Comparison of ENCODE assay signal across 8 mouse cellular contexts in the genomic region with DNA sequence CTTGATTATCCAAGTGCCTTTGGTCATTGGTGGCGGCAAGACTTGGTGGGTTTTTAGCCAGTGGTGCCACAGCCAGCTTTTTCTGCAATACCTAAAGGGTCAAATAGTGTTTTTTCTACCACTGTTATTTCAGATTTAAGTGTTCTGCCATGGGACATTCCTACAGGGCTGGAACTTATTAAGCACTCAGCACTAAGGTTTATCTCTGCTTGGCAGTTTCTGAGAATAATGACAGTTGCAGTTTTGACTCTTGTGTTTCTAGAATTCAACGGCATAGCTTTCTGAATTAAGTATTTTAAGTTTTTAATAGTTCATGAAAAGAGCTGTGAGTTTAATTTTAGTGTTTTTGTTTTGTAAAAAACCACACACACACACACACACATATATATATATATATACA. TPM values are rescaled to one million over a fixed set of nuclear protein-coding genes. Genes with fewer than 3 reads are reported as not detected.
A peak's percentile ranks its signal among the peaks of the same experiment; 100 is the strongest.
DNase-seq lines count a peak whose midpoint lies in the region; ATAC-seq lines count a peak whose summit lies in the region.

No protein-coding gene starts in this region.

- H3K36me3 ChIP-seq in lung, embryonic 16.5 days (ENCODE audit: control insufficient read depth, insufficient read depth, low read length): no peaks in the 10 kb centered on the region
- H3K36me3 ChIP-seq in forebrain, embryonic 11.5 days (ENCODE audit: control insufficient read depth, insufficient read depth, low read length): no peaks in the 10 kb centered on the region; the same call in 1 of the 2 replicates
- H3K36me3 ChIP-seq in limb, embryonic 12.5 days: no peaks in the 10 kb centered on the region; the same call in 1 of the 2 replicates
- no peaks in the 10 kb centered on the region for H3K36me3 ChIP-seq in neural tube, embryonic 15.5 days

- H3K27me3 ChIP-seq in lung, embryonic 16.5 days (ENCODE audit: control insufficient read depth, insufficient read depth, low read depth, low read length): no peaks in the 10 kb centered on the region
- H3K27me3 ChIP-seq in forebrain, embryonic 11.5 days (ENCODE audit: control insufficient read depth, insufficient read depth, low read length): no peaks in the 10 kb centered on the region
- H3K27me3 ChIP-seq in limb, embryonic 12.5 days: no peaks in the 10 kb centered on the region
- no peaks in the 10 kb centered on the region for H3K27me3 ChIP-seq in neural tube, embryonic 15.5 days (replicated peaks)

- H3K4me1 ChIP-seq in lung, embryonic 16.5 days (replicated peaks; ENCODE audit: control insufficient read depth, insufficient read depth, low read length): peaks cover 7% of the 10 kb centered on the region
- peaks cover 2% of the 10 kb centered on the region; the same call in 1 of the 2 replicates for H3K4me1 ChIP-seq in forebrain, embryonic 11.5 days (replicated peaks; ENCODE audit: control insufficient read depth, insufficient read depth, low read length)
- peaks cover 9% of the 10 kb centered on the region for H3K4me1 ChIP-seq in limb, embryonic 12.5 days (replicated peaks)
- peaks cover 23% of the 10 kb centered on the region for H3K4me1 ChIP-seq in neural tube, embryonic 15.5 days

- H3K9me3 ChIP-seq in lung, embryonic 16.5 days (ENCODE audit: control insufficient read depth, low read length): no peaks in the 10 kb centered on the region
- H3K9me3 ChIP-seq in forebrain, embryonic 11.5 days (ENCODE audit: control insufficient read depth, low read length): no peaks in the 10 kb centered on the region
- H3K9me3 ChIP-seq in limb, embryonic 12.5 days: no peaks in the 10 kb centered on the region
- no peaks in the 10 kb centered on the region for H3K9me3 ChIP-seq in neural tube, embryonic 15.5 days (replicated peaks)

- no peak overlapping the region for H3K9ac ChIP-seq in lung, embryonic 16.5 days (ENCODE audit: low read length)
- H3K9ac ChIP-seq in forebrain, embryonic 11.5 days (ENCODE audit: low read length): no peak overlapping the region
- H3K9ac ChIP-seq in limb, embryonic 12.5 days (replicated peaks): no peak overlapping the region
- H3K9ac ChIP-seq in neural tube, embryonic 15.5 days (replicated peaks): no peak overlapping the region

- 86% methylated on average over 2 of the region's 2 CpGs for WGBS in lung, embryonic 16.5 days
- 88% methylated on average over 2 of the region's 2 CpGs for WGBS in forebrain, embryonic 11.5 days
- 92% methylated on average over 2 of the region's 2 CpGs for WGBS in limb, embryonic 12.5 days
- WGBS in neural tube, embryonic 15.5 days: 93% methylated on average over 2 of the region's 2 CpGs

- peak overlapping the region; percentile 25 for H3K4me3 ChIP-seq in lung, embryonic 16.5 days (ENCODE audit: low read length)
- peak overlapping the region; percentile 8 for H3K4me3 ChIP-seq in forebrain, embryonic 11.5 days (ENCODE audit: low read depth, low read length)
- H3K4me3 ChIP-seq in limb, embryonic 12.5 days (replicated peaks): peak overlapping the region; percentile 24
- peak overlapping the region; percentile 87 for H3K4me3 ChIP-seq in neural tube, embryonic 15.5 days (replicated peaks)

- DNase-seq in lung, postnatal 4 days: no peak
- no peak for DNase-seq in forebrain, embryonic 11.5 days (ENCODE audit: low spot score)
- DNase-seq in kidney, postnatal 14 days: no peak
- no peak for DNase-seq in layer of hippocampus, adult 18-20 months (ENCODE audit: low spot score in 2 of 2)
- DNase-seq in testis, postnatal 10 days (ENCODE audit: low spot score): no peak

- H3K4me2 ChIP-seq in lung, embryonic 16.5 days (ENCODE audit: low read depth, low read length): peak overlapping the region; percentile 67
- peak overlapping the region; percentile 43 for H3K4me2 ChIP-seq in forebrain, embryonic 11.5 days (ENCODE audit: low read depth, low read length, severe bottlenecking)
- H3K4me2 ChIP-seq in limb, embryonic 12.5 days: peak overlapping the region; percentile 73
- peak overlapping the region; percentile 79 for H3K4me2 ChIP-seq in neural tube, embryonic 15.5 days

- no peak for ATAC-seq in lung, embryonic 16.5 days (ENCODE audit: low read depth)
- ATAC-seq in forebrain, embryonic 11.5 days (replicated peaks; ENCODE audit: low FRiP score): no peak
- no peak for ATAC-seq in limb, embryonic 12.5 days (ENCODE audit: insufficient number of reproducible peaks, insufficient read depth, low FRiP score, low TSS enrichment, low read depth)
- ATAC-seq in neural tube, embryonic 15.5 days (ENCODE audit: low FRiP score): no peak

- no peak overlapping the region for H3K27ac ChIP-seq in lung, embryonic 16.5 days (ENCODE audit: low read length)
- no peak overlapping the region for H3K27ac ChIP-seq in forebrain, embryonic 11.5 days (ENCODE audit: low read depth, low read length)
- no peak overlapping the region for H3K27ac ChIP-seq in limb, embryonic 12.5 days
- no peak overlapping the region for H3K27ac ChIP-seq in neural tube, embryonic 15.5 days (replicated peaks)

RNA-seq across cellular contexts. Expression of a gene that starts 2.5 kb away (rescaled TPM):
- 1.6 TPM in 2 replicates for polyA plus RNA-seq in lung, embryonic 16.5 days (2015; fragmentation: Nextera tagmentation; extraction: Ambion mirVana)
- 4.8 and 5.6 TPM in 2 replicates for polyA plus RNA-seq in forebrain, embryonic 11.5 days (2014; fragmentation: Nextera tagmentation; extraction: Ambion mirVana)
- 5.2 and 6.8 TPM in 2 replicates for polyA plus RNA-seq in limb, embryonic 12.5 days (2016; fragmentation: Nextera tagmentation; extraction: Ambion mirVana)
- 4.0 and 4.1 TPM in 2 replicates for polyA plus RNA-seq in neural tube, embryonic 15.5 days (2015; fragmentation: Nextera tagmentation; extraction: Ambion mirVana)
- 10 to 100 TPM; 31.3 to 32.5 TPM for total RNA-seq in layer of hippocampus, adult 18-20 months (2021)

Comparison
In these comparisons a context has a peak if more than half of its experiments do, and no peak if none do; other contexts are left out.
1. H3K4me3 ChIP-seq: peak in every context shown above with its lines; median percentile 87 in neural tube, embryonic 15.5 days; 25 in lung, embryonic 16.5 days; 24 in limb, embryonic 12.5 days; 8 in forebrain, embryonic 11.5 days.